Mouse (Mus musculus): ENCODE measurements around the gene Thtpa. TPM values are rescaled to one million over a fixed set of nuclear protein-coding genes. Genes with fewer than 3 reads are reported as not detected.

Gene Thtpa
- polyA plus RNA-seq, 1 experiment from 2014 or later, result 16.7 TPM

GRCm38 (mm10) chr14:55059931-55060330 lies 34.7 kb upstream of the Thtpa start:
- H3K4me2 ChIP-seq (ENCODE audit: low read depth, low read length), result no peak overlapping the region
- no peak overlapping the region for H3K9ac ChIP-seq (ENCODE audit: low read depth, low read length)
- 46% methylated on average over 5 of the region's 5 CpGs for WGBS
- peaks cover 16% of the 10 kb centered on the region for H3K4me1 ChIP-seq (ENCODE audit: control insufficient read depth, insufficient read depth, low read length)
- no peaks in the 10 kb centered on the region for H3K9me3 ChIP-seq (ENCODE audit: control insufficient read depth, low read length)
- H3K36me3 ChIP-seq (ENCODE audit: control insufficient read depth, insufficient read depth, low read length), result 0 out of 2 replicates have a peak, but pooled peaks cover 7% of the 10 kb centered on the region
- peak; percentile 23; the same call in 1 of the 2 replicates for ATAC-seq (ENCODE audit: low read depth)
- no peak overlapping the region for H3K4me3 ChIP-seq (ENCODE audit: low read depth, low read length)
- peak; percentile 60 for DNase-seq (ENCODE audit: low spot score)
- no peak overlapping the region; the same call in 1 of the 2 replicates for H3K27ac ChIP-seq (replicated peaks; ENCODE audit: low read depth, low read length)
- no peaks in the 10 kb centered on the region for H3K27me3 ChIP-seq (replicated peaks; ENCODE audit: control insufficient read depth, insufficient read depth, low read length)

- no peak overlapping the region for H3K4me2 ChIP-seq (ENCODE audit: low read depth, low read length)
- DNase-seq (ENCODE audit: low spot score), result no peak
Measured at GRCm38 (mm10) chr14:55061845-55062244, 32.7 kb upstream of the Thtpa start.

GRCm38 (mm10) chr14:55062626-55063025 lies 32.0 kb upstream of the Thtpa start:
- no peak overlapping the region for H3K27ac ChIP-seq (replicated peaks; ENCODE audit: low read depth, low read length)
- peaks cover 16% of the 10 kb centered on the region for H3K4me1 ChIP-seq (ENCODE audit: control insufficient read depth, insufficient read depth, low read length)
- H3K27me3 ChIP-seq (replicated peaks; ENCODE audit: control insufficient read depth, insufficient read depth, low read length), result no peaks in the 10 kb centered on the region
- peak overlapping the region; percentile 20; the same call in 1 of the 2 replicates for H3K4me2 ChIP-seq (ENCODE audit: low read depth, low read length)
- no peak for DNase-seq (ENCODE audit: low spot score)
- peaks cover 29% of the 10 kb centered on the region for H3K36me3 ChIP-seq (ENCODE audit: control insufficient read depth, insufficient read depth, low read length)
- peak; percentile 45; the same call in 1 of the 2 replicates for ATAC-seq (ENCODE audit: low read depth)
- no peak overlapping the region for H3K9ac ChIP-seq (ENCODE audit: low read depth, low read length)
- 22% methylated on average over 13 of the region's 17 CpGs for WGBS
- no peaks in the 10 kb centered on the region for H3K9me3 ChIP-seq (ENCODE audit: control insufficient read depth, low read length)
- no peak overlapping the region for H3K4me3 ChIP-seq (ENCODE audit: low read depth, low read length)

More at GRCm38 (mm10) chr14:55061845-55062244, 32.7 kb upstream of the Thtpa start:
- H3K9ac ChIP-seq (ENCODE audit: low read depth, low read length), result no peak overlapping the region
- H3K36me3 ChIP-seq (ENCODE audit: control insufficient read depth, insufficient read depth, low read length), result peaks cover 24% of the 10 kb centered on the region; the same call in 1 of the 2 replicates
- 31% methylated on average over 7 of the region's 7 CpGs for WGBS
- no peaks in the 10 kb centered on the region for H3K9me3 ChIP-seq (ENCODE audit: control insufficient read depth, low read length)
- ATAC-seq (ENCODE audit: low read depth), result no peak
- no peak overlapping the region for H3K4me3 ChIP-seq (ENCODE audit: low read depth, low read length)
- no peak overlapping the region for H3K27ac ChIP-seq (replicated peaks; ENCODE audit: low read depth, low read length)
- H3K27me3 ChIP-seq (replicated peaks; ENCODE audit: control insufficient read depth, insufficient read depth, low read length), result no peaks in the 10 kb centered on the region
- H3K4me1 ChIP-seq (ENCODE audit: control insufficient read depth, insufficient read depth, low read length), result peaks cover 16% of the 10 kb centered on the region

GRCm38 (mm10) chr14:55063117-55063516 lies 31.5 kb upstream of the Thtpa start:
- Histone ChIP-seq H3K9ac (ENCODE audit: low read depth, low read length) (no peak overlapping the region), H3K27me3 (replicated peaks; ENCODE audit: control insufficient read depth, insufficient read depth, low read length) (no peaks in the 10 kb centered on the region), H3K4me2 (ENCODE audit: low read depth, low read length) (no peak overlapping the region), H3K4me3 (ENCODE audit: low read depth, low read length) (no peak overlapping the region), H3K27ac (replicated peaks; ENCODE audit: low read depth, low read length) (no peak overlapping the region), H3K36me3 (ENCODE audit: control insufficient read depth, insufficient read depth, low read length) (peaks cover 34% of the 10 kb centered on the region), H3K4me1 (ENCODE audit: control insufficient read depth, insufficient read depth, low read length) (peaks cover 16% of the 10 kb centered on the region), H3K9me3 (ENCODE audit: control insufficient read depth, low read length) (no peaks in the 10 kb centered on the region)
- DNase-seq (ENCODE audit: low spot score) (no peak), ATAC-seq (ENCODE audit: low read depth) (no peak)
- WGBS, result 88% methylated on average over 5 of the region's 5 CpGs

GRCm38 (mm10) chr14:55063581-55064381 lies 30.8 kb upstream of the Thtpa start:
- no peak for ATAC-seq (ENCODE audit: low read depth)
- Histone ChIP-seq H3K4me3 (ENCODE audit: low read depth, low read length) (no peak overlapping the region), H3K27me3 (replicated peaks; ENCODE audit: control insufficient read depth, insufficient read depth, low read length) (no peaks in the 10 kb centered on the region), H3K4me1 (ENCODE audit: control insufficient read depth, insufficient read depth, low read length) (peaks cover 16% of the 10 kb centered on the region), H3K36me3 (ENCODE audit: control insufficient read depth, insufficient read depth, low read length) (peaks cover 38% of the 10 kb centered on the region), H3K27ac (replicated peaks; ENCODE audit: low read depth, low read length) (no peak overlapping the region), H3K4me2 (ENCODE audit: low read depth, low read length) (no peak overlapping the region), H3K9ac (ENCODE audit: low read depth, low read length) (no peak overlapping the region), H3K9me3 (ENCODE audit: control insufficient read depth, low read length) (no peaks in the 10 kb centered on the region)
- no peak for DNase-seq (ENCODE audit: low spot score)
- WGBS, result 82% methylated on average over 22 of the region's 22 CpGs

- WGBS, result 79% methylated on average over 33 of the region's 35 CpGs
- no peak for ATAC-seq (ENCODE audit: low read depth)
- Histone ChIP-seq H3K27me3 (replicated peaks; ENCODE audit: control insufficient read depth, insufficient read depth, low read length) (no peaks in the 10 kb centered on the region), H3K9ac (ENCODE audit: low read depth, low read length) (no peak overlapping the region), H3K27ac (replicated peaks; ENCODE audit: low read depth, low read length) (no peak overlapping the region), H3K4me1 (ENCODE audit: control insufficient read depth, insufficient read depth, low read length) (peaks cover 16% of the 10 kb centered on the region), H3K36me3 (ENCODE audit: control insufficient read depth, insufficient read depth, low read length) (peaks cover 39% of the 10 kb centered on the region), H3K9me3 (ENCODE audit: control insufficient read depth, low read length) (no peaks in the 10 kb centered on the region), H3K4me2 (ENCODE audit: low read depth, low read length) (no peak overlapping the region), H3K4me3 (ENCODE audit: low read depth, low read length) (no peak overlapping the region)
- DNase-seq (ENCODE audit: low spot score), result no peak
Measured at GRCm38 (mm10) chr14:55064481-55065370, 29.9 kb upstream of the Thtpa start.

GRCm38 (mm10) chr14:55065391-55065790 lies 29.2 kb upstream of the Thtpa start:
- Histone ChIP-seq H3K4me2 (ENCODE audit: low read depth, low read length) (no peak overlapping the region), H3K9ac (ENCODE audit: low read depth, low read length) (no peak overlapping the region), H3K27me3 (replicated peaks; ENCODE audit: control insufficient read depth, insufficient read depth, low read length) (no peaks in the 10 kb centered on the region), H3K36me3 (ENCODE audit: control insufficient read depth, insufficient read depth, low read length) (peaks cover 39% of the 10 kb centered on the region), H3K27ac (replicated peaks; ENCODE audit: low read depth, low read length) (no peak overlapping the region), H3K9me3 (ENCODE audit: control insufficient read depth, low read length) (no peaks in the 10 kb centered on the region), H3K4me1 (ENCODE audit: control insufficient read depth, insufficient read depth, low read length) (peaks cover 16% of the 10 kb centered on the region), H3K4me3 (ENCODE audit: low read depth, low read length) (no peak overlapping the region)
- 82% methylated on average over 13 of the region's 13 CpGs for WGBS
- ATAC-seq (ENCODE audit: low read depth) (no peak), DNase-seq (ENCODE audit: low spot score) (no peak)

GRCm38 (mm10) chr14:55066042-55066441 lies 28.5 kb upstream of the Thtpa start:
- DNase-seq (ENCODE audit: low spot score), result no peak
- H3K27me3 ChIP-seq (replicated peaks; ENCODE audit: control insufficient read depth, insufficient read depth, low read length), result no peaks in the 10 kb centered on the region
- 93% methylated on average over 7 of the region's 8 CpGs for WGBS
- no peak overlapping the region for H3K4me2 ChIP-seq (ENCODE audit: low read depth, low read length)
- H3K9ac ChIP-seq (ENCODE audit: low read depth, low read length), result no peak overlapping the region
- H3K9me3 ChIP-seq (ENCODE audit: control insufficient read depth, low read length), result no peaks in the 10 kb centered on the region
- H3K4me3 ChIP-seq (ENCODE audit: low read depth, low read length), result no peak overlapping the region
- H3K36me3 ChIP-seq (ENCODE audit: control insufficient read depth, insufficient read depth, low read length), result peaks cover 39% of the 10 kb centered on the region
- H3K4me1 ChIP-seq (ENCODE audit: control insufficient read depth, insufficient read depth, low read length), result peaks cover 11% of the 10 kb centered on the region
- no peak for ATAC-seq (ENCODE audit: low read depth)
- no peak overlapping the region for H3K27ac ChIP-seq (replicated peaks; ENCODE audit: low read depth, low read length)
